Mouse (Mus musculus): ENCODE measurements around the gene Olfr68.

DNA sequence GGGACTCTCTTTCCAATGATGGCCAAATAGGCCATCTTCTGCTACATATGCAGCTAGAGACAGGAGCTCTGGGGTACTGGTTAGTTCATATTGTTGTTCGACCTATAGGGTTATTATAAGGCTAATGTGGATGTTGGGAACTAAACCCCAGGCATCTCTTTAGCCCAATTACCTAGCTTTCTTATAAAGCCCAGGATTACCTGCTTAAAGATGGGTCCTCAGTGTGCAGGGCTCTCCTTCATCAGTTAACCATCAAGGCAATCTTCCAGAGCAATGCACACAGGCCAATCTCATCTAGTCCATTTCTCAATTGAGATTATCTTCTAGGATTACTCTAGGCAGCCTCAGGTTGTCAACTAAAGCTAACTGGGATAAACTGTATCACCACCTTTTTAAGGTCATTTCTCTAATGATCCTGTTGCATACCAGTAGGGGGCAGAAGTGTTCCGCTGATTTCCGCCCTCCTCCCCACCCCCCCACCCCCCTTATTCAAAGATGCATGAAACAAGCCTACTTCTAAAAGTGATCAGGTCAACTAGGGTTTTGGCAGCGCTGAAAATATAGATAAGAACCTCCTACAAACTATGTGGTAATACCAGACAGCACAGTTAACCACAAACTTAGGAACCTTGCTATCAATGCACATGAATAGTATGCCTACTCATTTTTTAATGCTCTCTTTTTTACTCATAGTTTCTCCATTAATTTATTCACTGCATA lies 13.3 kb upstream of the Olfr68 start:
- TF ChIP-seq CTCF (IDR thresholded peaks at IDR 0.05), result no peak
- TF ChIP-seq EP300 (IDR thresholded peaks at IDR 0.05), result no peak

All from lung, postnatal 0 days (tissue).